Mouse (Mus musculus): ENCODE data around the gene Pm20d1. TPM values are rescaled to one million over a fixed set of nuclear protein-coding genes. Genes with fewer than 3 reads are reported as not detected.

The Pm20d1 gene
- polyA plus RNA-seq, 1 experiment, result 2.1 TPM

DNA sequence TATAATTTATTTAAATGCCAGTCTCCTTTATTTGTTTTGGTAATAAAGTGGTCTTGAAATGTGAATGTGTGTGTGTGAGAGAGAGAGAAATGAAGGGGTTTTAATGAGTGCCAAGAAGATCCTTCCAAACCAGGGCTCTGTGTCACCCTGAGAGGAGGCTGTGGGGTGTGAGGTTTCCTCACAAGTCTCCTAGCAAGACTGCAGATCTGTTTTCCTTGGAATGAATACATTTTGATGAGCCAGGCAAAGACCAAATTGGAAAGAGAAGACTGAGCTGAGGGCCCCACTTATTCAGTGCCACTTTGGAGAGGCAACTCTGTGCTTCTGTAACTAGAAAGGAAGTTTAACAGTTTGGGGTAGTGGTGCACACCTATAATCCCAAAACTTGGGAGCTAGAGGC lies 25.7 kb upstream of the Pm20d1 start:
- Histone ChIP-seq H3K27ac (ENCODE audit: insufficient read depth, low read length) (no peak overlapping the region), H3K4me1 (ENCODE audit: control insufficient read depth, insufficient read depth, low read length) (peaks cover 2% of the 10 kb centered on the region; the same call in 1 of the 2 replicates), H3K4me3 (ENCODE audit: insufficient read depth, low read length) (no peak overlapping the region)
- TF ChIP-seq CTCF (IDR thresholded peaks at IDR 0.05; ENCODE audit: extremely low read depth, insufficient read depth, low read length) (no peak), POLR2A (IDR thresholded peaks at IDR 0.05; ENCODE audit: extremely low read depth, insufficient read depth, low read length) (no peak)

GRCm38 (mm10) chr1:131794591-131794990 lies 2.6 kb upstream of the Pm20d1 start:
- Histone ChIP-seq H3K27ac (ENCODE audit: insufficient read depth, low read length) (no peak overlapping the region), H3K4me1 (ENCODE audit: control insufficient read depth, insufficient read depth, low read length) (no peaks in the 10 kb centered on the region), H3K4me3 (ENCODE audit: insufficient read depth, low read length) (no peak overlapping the region)
- TF ChIP-seq CTCF (IDR thresholded peaks at IDR 0.05; ENCODE audit: extremely low read depth, insufficient read depth, low read length), result no peak
- TF ChIP-seq POLR2A (IDR thresholded peaks at IDR 0.05; ENCODE audit: extremely low read depth, insufficient read depth, low read length), result no peak

GRCm38 (mm10) chr1:131795171-131795570 lies 2.0 kb upstream of the Pm20d1 start:
- no peak overlapping the region for H3K4me3 ChIP-seq (ENCODE audit: insufficient read depth, low read length)
- H3K4me1 ChIP-seq (ENCODE audit: control insufficient read depth, insufficient read depth, low read length), result no peaks in the 10 kb centered on the region
- no peak overlapping the region for H3K27ac ChIP-seq (ENCODE audit: insufficient read depth, low read length)
- TF ChIP-seq CTCF (IDR thresholded peaks at IDR 0.05; ENCODE audit: extremely low read depth, insufficient read depth, low read length), result no peak
- no peak for TF ChIP-seq POLR2A (IDR thresholded peaks at IDR 0.05; ENCODE audit: extremely low read depth, insufficient read depth, low read length)

DNA sequence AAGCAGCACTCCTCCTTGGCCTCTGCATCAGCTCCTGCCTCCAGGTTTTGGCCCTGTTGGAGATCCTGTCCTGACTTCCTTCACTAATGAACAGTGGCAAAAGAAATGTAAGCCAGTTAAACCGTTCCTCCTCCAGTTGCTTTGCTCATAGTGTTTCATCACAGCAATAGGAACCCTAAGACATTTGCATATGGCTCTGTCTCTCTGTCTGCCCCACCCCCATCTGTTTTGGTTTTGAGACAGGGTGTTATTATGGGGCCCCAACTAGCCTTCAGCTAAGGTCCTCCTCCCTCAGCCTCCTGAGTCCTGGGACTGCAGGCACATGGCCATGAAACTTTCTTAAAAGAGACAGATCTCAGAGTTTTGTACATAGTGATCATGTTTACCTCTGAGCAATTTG lies 2.8 kb downstream of the Pm20d1 start:
- no peak for TF ChIP-seq POLR2A (IDR thresholded peaks at IDR 0.05; ENCODE audit: extremely low read depth, insufficient read depth, low read length)
- no peak for TF ChIP-seq CTCF (IDR thresholded peaks at IDR 0.05; ENCODE audit: extremely low read depth, insufficient read depth, low read length)
- H3K4me1 ChIP-seq (ENCODE audit: control insufficient read depth, insufficient read depth, low read length), result no peaks in the 10 kb centered on the region
- H3K4me3 ChIP-seq (ENCODE audit: insufficient read depth, low read length), result no peak overlapping the region
- no peak overlapping the region for H3K27ac ChIP-seq (ENCODE audit: insufficient read depth, low read length)

DNA sequence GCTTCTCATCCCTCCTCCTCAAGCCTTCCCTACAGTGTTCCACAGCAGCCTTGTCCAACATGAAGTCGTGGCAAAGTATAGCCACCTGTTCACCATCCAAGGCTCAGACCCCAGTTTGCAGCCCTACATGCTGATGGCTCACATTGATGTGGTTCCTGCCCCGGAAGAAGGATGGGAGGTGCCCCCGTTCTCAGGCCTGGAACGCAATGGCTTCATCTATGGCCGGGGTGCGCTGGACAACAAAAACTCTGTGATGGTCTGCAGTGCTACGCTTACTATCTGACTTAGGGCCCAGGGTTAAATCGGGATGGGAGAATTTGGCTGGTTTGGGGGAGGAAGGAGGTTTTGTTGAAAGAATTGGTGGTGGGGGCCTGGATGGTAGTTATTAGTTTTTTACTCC lies 3.9 kb downstream of the Pm20d1 start:
- no peak overlapping the region for H3K27ac ChIP-seq (ENCODE audit: insufficient read depth, low read length)
- TF ChIP-seq CTCF (IDR thresholded peaks at IDR 0.05; ENCODE audit: extremely low read depth, insufficient read depth, low read length) (no peak), POLR2A (IDR thresholded peaks at IDR 0.05; ENCODE audit: extremely low read depth, insufficient read depth, low read length) (no peak)
- no peaks in the 10 kb centered on the region for H3K4me1 ChIP-seq (ENCODE audit: control insufficient read depth, insufficient read depth, low read length)
- H3K4me3 ChIP-seq (ENCODE audit: insufficient read depth, low read length), result no peak overlapping the region

GRCm38 (mm10) chr1:131802652-131803051 lies 5.5 kb downstream of the Pm20d1 start:
- Histone ChIP-seq H3K27ac (ENCODE audit: insufficient read depth, low read length) (no peak overlapping the region), H3K4me1 (ENCODE audit: control insufficient read depth, insufficient read depth, low read length) (no peaks in the 10 kb centered on the region)
- no peak for TF ChIP-seq POLR2A (IDR thresholded peaks at IDR 0.05; ENCODE audit: extremely low read depth, insufficient read depth, low read length)
- no peak for TF ChIP-seq CTCF (IDR thresholded peaks at IDR 0.05; ENCODE audit: extremely low read depth, insufficient read depth, low read length)

DNA sequence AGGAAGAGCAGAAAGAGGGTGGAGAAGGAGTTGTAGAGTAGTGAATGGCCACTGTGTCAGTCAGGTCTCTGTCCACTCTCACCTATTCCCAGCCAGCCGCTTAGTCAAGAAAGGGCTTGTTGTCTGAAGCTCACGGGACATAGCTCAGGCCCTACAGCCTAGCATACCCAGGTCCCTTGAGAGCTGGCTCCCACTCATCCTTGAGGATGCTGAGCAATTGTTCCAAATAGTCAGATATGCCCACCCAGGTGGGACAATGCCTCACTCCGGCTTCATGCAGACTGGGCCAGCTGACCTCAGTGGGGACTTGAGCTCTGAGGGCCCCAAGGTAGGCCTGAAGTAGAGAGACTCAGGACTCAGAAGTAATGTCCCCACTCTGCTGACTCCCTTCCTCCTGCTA lies 7.0 kb downstream of the Pm20d1 start:
- no peaks in the 10 kb centered on the region for H3K4me1 ChIP-seq (ENCODE audit: control insufficient read depth, insufficient read depth, low read length)
- H3K27ac ChIP-seq (ENCODE audit: insufficient read depth, low read length), result no peak overlapping the region
- no peak overlapping the region for H3K4me3 ChIP-seq (ENCODE audit: insufficient read depth, low read length)
- TF ChIP-seq POLR2A (IDR thresholded peaks at IDR 0.05; ENCODE audit: extremely low read depth, insufficient read depth, low read length) (no peak), CTCF (IDR thresholded peaks at IDR 0.05; ENCODE audit: extremely low read depth, insufficient read depth, low read length) (no peak)

More at GRCm38 (mm10) chr1:131802652-131803051, 5.5 kb downstream of the Pm20d1 start:
- H3K4me3 ChIP-seq (ENCODE audit: insufficient read depth, low read length), result no peak overlapping the region

DNA sequence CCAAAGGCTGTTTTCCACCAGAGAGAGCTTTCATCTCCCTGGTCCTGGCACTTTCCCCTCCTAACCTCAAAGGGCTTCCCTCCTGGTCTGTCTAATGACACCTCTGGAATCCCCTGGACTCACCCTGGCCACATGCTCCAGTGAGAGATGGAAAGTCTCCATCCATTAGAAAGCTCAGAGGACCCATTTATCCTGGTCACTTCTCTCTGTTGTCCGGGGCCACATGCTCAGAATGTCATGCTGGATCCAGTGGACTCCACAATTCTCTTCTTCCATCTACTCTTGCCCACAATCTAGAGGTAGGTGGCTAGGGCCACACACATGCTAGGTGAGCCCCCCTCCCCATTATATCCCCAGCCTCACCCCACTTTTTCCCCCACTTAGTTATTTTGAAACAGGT lies 11.8 kb downstream of the Pm20d1 start:
- Histone ChIP-seq H3K4me3 (ENCODE audit: insufficient read depth, low read length) (no peak overlapping the region), H3K4me1 (ENCODE audit: control insufficient read depth, insufficient read depth, low read length) (no peaks in the 10 kb centered on the region), H3K27ac (ENCODE audit: insufficient read depth, low read length) (no peak overlapping the region)
- TF ChIP-seq CTCF (IDR thresholded peaks at IDR 0.05; ENCODE audit: extremely low read depth, insufficient read depth, low read length) (no peak), POLR2A (IDR thresholded peaks at IDR 0.05; ENCODE audit: extremely low read depth, insufficient read depth, low read length) (no peak)

DNA sequence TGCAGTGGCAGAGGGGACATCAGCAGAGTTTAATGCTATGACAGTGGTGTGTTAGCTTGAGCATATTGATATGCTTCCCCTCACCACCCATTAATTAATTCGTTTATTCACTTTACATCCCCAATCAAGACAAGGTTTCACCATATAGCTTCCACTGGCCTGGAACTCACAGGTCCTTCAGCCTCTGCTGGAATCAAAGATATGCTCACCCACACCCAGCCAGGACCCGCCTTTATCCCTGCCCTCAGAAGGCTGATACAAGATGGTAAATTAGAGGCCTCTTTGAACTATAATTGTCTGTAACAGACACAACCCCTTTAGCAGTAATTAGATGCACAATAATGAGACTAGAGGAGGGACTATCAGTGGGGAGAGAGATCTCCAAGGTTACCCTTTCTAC lies 12.5 kb downstream of the Pm20d1 start:
- Histone ChIP-seq H3K27ac (ENCODE audit: insufficient read depth, low read length) (no peak overlapping the region), H3K4me1 (ENCODE audit: control insufficient read depth, insufficient read depth, low read length) (no peaks in the 10 kb centered on the region), H3K4me3 (ENCODE audit: insufficient read depth, low read length) (no peak overlapping the region)
- TF ChIP-seq CTCF (IDR thresholded peaks at IDR 0.05; ENCODE audit: extremely low read depth, insufficient read depth, low read length), result no peak
- no peak for TF ChIP-seq POLR2A (IDR thresholded peaks at IDR 0.05; ENCODE audit: extremely low read depth, insufficient read depth, low read length)

- H3K4me1 ChIP-seq (ENCODE audit: control insufficient read depth, insufficient read depth, low read length), result no peaks in the 10 kb centered on the region
- H3K4me3 ChIP-seq (ENCODE audit: insufficient read depth, low read length), result no peak overlapping the region
- no peak overlapping the region for H3K27ac ChIP-seq (ENCODE audit: insufficient read depth, low read length)
- no peak for TF ChIP-seq POLR2A (IDR thresholded peaks at IDR 0.05; ENCODE audit: extremely low read depth, insufficient read depth, low read length)
- no peak for TF ChIP-seq CTCF (IDR thresholded peaks at IDR 0.05; ENCODE audit: extremely low read depth, insufficient read depth, low read length)
Measured at GRCm38 (mm10) chr1:131811393-131811792, 14.2 kb downstream of the Pm20d1 start.

Measured in cortical plate, adult 2 months (tissue).